Mouse (Mus musculus): ENCODE measurements around the gene Itpr2. TPM values are rescaled to one million over a fixed set of nuclear protein-coding genes. Genes with fewer than 3 reads are reported as not detected.

The Itpr2 gene
- polyA plus RNA-seq, 1 experiment from 2014 or later, result 7.5 TPM

GRCm38 (mm10) chr6:146388010-146388409 lies 114.0 kb downstream of the Itpr2 start:
- no peaks in the 10 kb centered on the region for H3K4me1 ChIP-seq (ENCODE audit: control insufficient read depth, low read depth, low read length)
- H3K9me3 ChIP-seq (replicated peaks; ENCODE audit: control insufficient read depth, low read length), result no peaks in the 10 kb centered on the region
- no peak overlapping the region for H3K4me3 ChIP-seq (ENCODE audit: low read depth, low read length)
- ATAC-seq (ENCODE audit: low read depth), result no peak
- H3K27ac ChIP-seq (ENCODE audit: low read length), result no peak overlapping the region
- H3K9ac ChIP-seq (ENCODE audit: low read depth, low read length), result no peak overlapping the region
- no peaks in the 10 kb centered on the region for H3K27me3 ChIP-seq (ENCODE audit: control insufficient read depth, insufficient read depth, low read depth, low read length)
- no peaks in the 10 kb centered on the region; the same call in 1 of the 2 replicates for H3K36me3 ChIP-seq (ENCODE audit: control insufficient read depth, insufficient read depth)
- WGBS (ENCODE audit: insufficient replicate concordance), result 55% methylated on average over 4 of the region's 4 CpGs
- H3K4me2 ChIP-seq (ENCODE audit: low read depth, low read length), result no peak overlapping the region

DNA sequence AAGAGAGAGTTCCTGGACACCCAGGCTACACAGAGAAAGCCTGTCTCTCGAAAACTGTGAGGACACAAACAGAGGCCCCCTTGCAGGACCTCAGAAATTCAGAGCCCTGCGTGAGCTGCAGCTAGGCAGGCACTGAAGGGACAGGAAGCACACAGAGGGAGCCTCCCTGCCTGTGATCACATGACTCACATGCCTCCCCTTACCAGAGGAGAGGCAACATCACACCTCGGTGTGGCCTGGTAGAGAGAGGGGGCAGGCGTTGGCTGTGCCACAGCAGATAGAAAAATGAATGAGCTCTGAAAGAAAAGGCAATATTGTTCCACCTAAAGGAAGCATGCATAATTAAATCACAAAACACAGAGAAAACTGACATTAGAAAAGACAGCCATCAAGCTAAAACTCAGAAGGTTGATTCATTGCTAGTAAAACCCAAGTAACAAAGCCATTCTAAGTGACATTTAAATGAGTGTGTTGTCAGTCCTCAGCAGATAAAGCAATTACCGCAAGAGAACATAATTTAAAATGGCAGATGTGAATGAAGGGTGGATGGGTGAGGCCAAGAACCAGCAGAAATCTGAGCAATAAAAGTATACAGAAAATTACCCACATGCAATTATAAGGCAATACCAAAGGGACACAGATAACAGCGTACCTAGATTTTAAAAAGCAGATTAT lies 114.8 kb downstream of the Itpr2 start:
- H3K4me3 ChIP-seq (ENCODE audit: low read depth, low read length), result no peak overlapping the region
- 41% methylated on average over 6 of the region's 6 CpGs for WGBS (ENCODE audit: insufficient replicate concordance)
- no peak overlapping the region for H3K27ac ChIP-seq (ENCODE audit: low read length)
- no peaks in the 10 kb centered on the region; the same call in 1 of the 2 replicates for H3K36me3 ChIP-seq (ENCODE audit: control insufficient read depth, insufficient read depth)
- H3K4me2 ChIP-seq (ENCODE audit: low read depth, low read length), result no peak overlapping the region
- no peaks in the 10 kb centered on the region for H3K27me3 ChIP-seq (ENCODE audit: control insufficient read depth, insufficient read depth, low read depth, low read length)
- H3K9me3 ChIP-seq (replicated peaks; ENCODE audit: control insufficient read depth, low read length), result no peaks in the 10 kb centered on the region
- no peaks in the 10 kb centered on the region for H3K4me1 ChIP-seq (ENCODE audit: control insufficient read depth, low read depth, low read length)
- no peak overlapping the region for H3K9ac ChIP-seq (ENCODE audit: low read depth, low read length)
- ATAC-seq (ENCODE audit: low read depth), result no peak

- no peaks in the 10 kb centered on the region for H3K27me3 ChIP-seq (ENCODE audit: control insufficient read depth, insufficient read depth, low read depth, low read length)
- no peak overlapping the region for H3K4me2 ChIP-seq (ENCODE audit: low read depth, low read length)
- H3K4me3 ChIP-seq (ENCODE audit: low read depth, low read length), result no peak overlapping the region
- H3K9me3 ChIP-seq (replicated peaks; ENCODE audit: control insufficient read depth, low read length), result no peaks in the 10 kb centered on the region
- H3K9ac ChIP-seq (ENCODE audit: low read depth, low read length), result no peak overlapping the region
- ATAC-seq (ENCODE audit: low read depth), result no peak
- WGBS (ENCODE audit: insufficient replicate concordance), result 67% methylated on average over 8 of the region's 8 CpGs
- H3K4me1 ChIP-seq (ENCODE audit: control insufficient read depth, low read depth, low read length), result no peaks in the 10 kb centered on the region
- no peak overlapping the region for H3K27ac ChIP-seq (ENCODE audit: low read length)
- peaks cover 5% of the 10 kb centered on the region; the same call in 1 of the 2 replicates for H3K36me3 ChIP-seq (ENCODE audit: control insufficient read depth, insufficient read depth)
Observed at GRCm38 (mm10) chr6:146379263-146379662, 122.8 kb downstream of the Itpr2 start.

- Histone ChIP-seq H3K4me3 (ENCODE audit: low read depth, low read length) (no peak overlapping the region), H3K4me1 (ENCODE audit: control insufficient read depth, low read depth, low read length) (no peaks in the 10 kb centered on the region), H3K9ac (ENCODE audit: low read depth, low read length) (no peak overlapping the region), H3K9me3 (replicated peaks; ENCODE audit: control insufficient read depth, low read length) (no peaks in the 10 kb centered on the region), H3K27me3 (ENCODE audit: control insufficient read depth, insufficient read depth, low read depth, low read length) (no peaks in the 10 kb centered on the region), H3K36me3 (ENCODE audit: control insufficient read depth, insufficient read depth) (peaks cover 7% of the 10 kb centered on the region; the same call in 1 of the 2 replicates), H3K4me2 (ENCODE audit: low read depth, low read length) (no peak overlapping the region), H3K27ac (ENCODE audit: low read length) (no peak overlapping the region)
- ATAC-seq (ENCODE audit: low read depth), result no peak
- 44% methylated on average over 2 of the region's 2 CpGs for WGBS (ENCODE audit: insufficient replicate concordance)
Observed at GRCm38 (mm10) chr6:146371511-146371910, 130.5 kb downstream of the Itpr2 start.

- Histone ChIP-seq H3K36me3 (ENCODE audit: control insufficient read depth, insufficient read depth) (no peaks in the 10 kb centered on the region), H3K4me3 (ENCODE audit: low read depth, low read length) (no peak overlapping the region), H3K9ac (ENCODE audit: low read depth, low read length) (no peak overlapping the region), H3K27ac (ENCODE audit: low read length) (no peak overlapping the region), H3K4me1 (ENCODE audit: control insufficient read depth, low read depth, low read length) (no peaks in the 10 kb centered on the region), H3K27me3 (ENCODE audit: control insufficient read depth, insufficient read depth, low read depth, low read length) (no peaks in the 10 kb centered on the region), H3K4me2 (ENCODE audit: low read depth, low read length) (no peak overlapping the region), H3K9me3 (replicated peaks; ENCODE audit: control insufficient read depth, low read length) (no peaks in the 10 kb centered on the region)
- WGBS (ENCODE audit: insufficient replicate concordance), result 71% methylated on average over 4 of the region's 4 CpGs
- ATAC-seq (ENCODE audit: low read depth), result no peak
Observed at GRCm38 (mm10) chr6:146366180-146366579, 135.8 kb downstream of the Itpr2 start.

- Histone ChIP-seq H3K4me1 (ENCODE audit: control insufficient read depth, low read depth, low read length) (no peaks in the 10 kb centered on the region), H3K27ac (ENCODE audit: low read length) (no peak overlapping the region), H3K4me3 (ENCODE audit: low read depth, low read length) (no peak overlapping the region), H3K9ac (ENCODE audit: low read depth, low read length) (no peak overlapping the region), H3K36me3 (ENCODE audit: control insufficient read depth, insufficient read depth) (no peaks in the 10 kb centered on the region), H3K9me3 (replicated peaks; ENCODE audit: control insufficient read depth, low read length) (no peaks in the 10 kb centered on the region), H3K4me2 (ENCODE audit: low read depth, low read length) (no peak overlapping the region), H3K27me3 (ENCODE audit: control insufficient read depth, insufficient read depth, low read depth, low read length) (no peaks in the 10 kb centered on the region)
- ATAC-seq (ENCODE audit: low read depth), result no peak
- WGBS (ENCODE audit: insufficient replicate concordance), result 57% methylated on average over 4 of the region's 4 CpGs
Observed at GRCm38 (mm10) chr6:146357911-146358310, 144.1 kb downstream of the Itpr2 start.

GRCm38 (mm10) chr6:146352258-146352805 lies 149.7 kb downstream of the Itpr2 start:
- Histone ChIP-seq H3K4me2 (ENCODE audit: low read depth, low read length) (no peak overlapping the region), H3K27me3 (ENCODE audit: control insufficient read depth, insufficient read depth, low read depth, low read length) (no peaks in the 10 kb centered on the region), H3K36me3 (ENCODE audit: control insufficient read depth, insufficient read depth) (no peaks in the 10 kb centered on the region), H3K9ac (ENCODE audit: low read depth, low read length) (no peak overlapping the region), H3K4me1 (ENCODE audit: control insufficient read depth, low read depth, low read length) (no peaks in the 10 kb centered on the region), H3K4me3 (ENCODE audit: low read depth, low read length) (no peak overlapping the region), H3K27ac (ENCODE audit: low read length) (no peak overlapping the region), H3K9me3 (replicated peaks; ENCODE audit: control insufficient read depth, low read length) (no peaks in the 10 kb centered on the region)
- ATAC-seq (ENCODE audit: low read depth), result no peak
- WGBS (ENCODE audit: insufficient replicate concordance), result 59% methylated on average over 9 of the region's 9 CpGs

GRCm38 (mm10) chr6:146351816-146352215 lies 150.2 kb downstream of the Itpr2 start:
- no peaks in the 10 kb centered on the region for H3K9me3 ChIP-seq (replicated peaks; ENCODE audit: control insufficient read depth, low read length)
- 63% methylated on average over 7 of the region's 7 CpGs for WGBS (ENCODE audit: insufficient replicate concordance)

DNA sequence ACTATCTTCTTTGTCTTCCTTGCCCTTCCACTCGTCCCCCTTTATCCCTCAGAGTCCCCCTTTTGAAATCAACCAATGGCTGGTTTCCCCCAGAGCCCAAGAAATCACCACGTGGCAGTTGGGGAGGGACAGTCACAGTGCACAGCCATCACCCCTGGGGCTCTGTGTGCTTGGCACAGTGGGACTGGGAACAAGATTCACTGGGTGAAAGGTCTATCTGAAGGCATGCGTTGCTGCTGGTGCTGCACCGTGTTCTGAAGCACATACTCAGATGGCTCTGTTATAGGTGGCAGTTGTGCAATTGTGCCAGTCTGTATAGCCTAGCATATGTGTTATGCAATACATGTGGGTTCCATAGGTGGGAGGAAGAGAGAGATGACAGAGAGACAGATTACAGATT lies 154.5 kb downstream of the Itpr2 start:
- ATAC-seq (ENCODE audit: low read depth), result peak; percentile 13; the same call in 1 of the 2 replicates
- Histone ChIP-seq H3K27me3 (ENCODE audit: control insufficient read depth, insufficient read depth, low read depth, low read length) (no peaks in the 10 kb centered on the region), H3K27ac (ENCODE audit: low read length) (no peak overlapping the region), H3K9ac (ENCODE audit: low read depth, low read length) (no peak overlapping the region), H3K4me2 (ENCODE audit: low read depth, low read length) (no peak overlapping the region), H3K9me3 (replicated peaks; ENCODE audit: control insufficient read depth, low read length) (no peaks in the 10 kb centered on the region), H3K4me3 (ENCODE audit: low read depth, low read length) (no peak overlapping the region), H3K4me1 (ENCODE audit: control insufficient read depth, low read depth, low read length) (no peaks in the 10 kb centered on the region), H3K36me3 (ENCODE audit: control insufficient read depth, insufficient read depth) (no peaks in the 10 kb centered on the region)
- WGBS (ENCODE audit: insufficient replicate concordance), result 51% methylated on average over 4 of the region's 4 CpGs

More at GRCm38 (mm10) chr6:146351816-146352215, 150.2 kb downstream of the Itpr2 start:
- no peak overlapping the region for H3K27ac ChIP-seq (ENCODE audit: low read length)
- no peak for ATAC-seq (ENCODE audit: low read depth)
- H3K4me3 ChIP-seq (ENCODE audit: low read depth, low read length), result no peak overlapping the region
- H3K9ac ChIP-seq (ENCODE audit: low read depth, low read length), result no peak overlapping the region
- H3K36me3 ChIP-seq (ENCODE audit: control insufficient read depth, insufficient read depth), result no peaks in the 10 kb centered on the region
- H3K4me2 ChIP-seq (ENCODE audit: low read depth, low read length), result no peak overlapping the region
- no peaks in the 10 kb centered on the region for H3K4me1 ChIP-seq (ENCODE audit: control insufficient read depth, low read depth, low read length)
- H3K27me3 ChIP-seq (ENCODE audit: control insufficient read depth, insufficient read depth, low read depth, low read length), result no peaks in the 10 kb centered on the region
